Mouse (Mus musculus): Measurements from ENCODE around the gene Lmo7.

The Lmo7 gene

DNA sequence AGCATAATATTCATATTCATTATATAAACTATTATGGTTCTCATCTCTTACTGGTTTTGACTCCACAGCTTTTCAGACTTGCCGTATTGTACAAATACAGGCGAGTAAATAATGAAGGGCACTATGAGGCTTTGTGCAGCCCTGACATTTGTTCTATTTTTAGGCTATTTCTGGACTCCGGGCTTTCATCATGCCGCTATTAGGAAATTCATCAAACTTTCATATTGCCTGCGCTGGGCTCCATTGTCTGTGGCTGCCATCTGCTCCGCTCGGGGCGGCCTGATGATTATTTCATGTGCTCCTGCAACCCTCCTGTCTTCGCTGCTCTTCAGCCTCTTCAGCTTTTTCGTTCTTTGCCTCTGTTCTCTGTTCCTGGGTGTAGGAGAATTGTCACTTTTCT, 50.3 kb downstream of the Lmo7 start:
- no peak for DNase-seq (ENCODE audit: low spot score)

DNA sequence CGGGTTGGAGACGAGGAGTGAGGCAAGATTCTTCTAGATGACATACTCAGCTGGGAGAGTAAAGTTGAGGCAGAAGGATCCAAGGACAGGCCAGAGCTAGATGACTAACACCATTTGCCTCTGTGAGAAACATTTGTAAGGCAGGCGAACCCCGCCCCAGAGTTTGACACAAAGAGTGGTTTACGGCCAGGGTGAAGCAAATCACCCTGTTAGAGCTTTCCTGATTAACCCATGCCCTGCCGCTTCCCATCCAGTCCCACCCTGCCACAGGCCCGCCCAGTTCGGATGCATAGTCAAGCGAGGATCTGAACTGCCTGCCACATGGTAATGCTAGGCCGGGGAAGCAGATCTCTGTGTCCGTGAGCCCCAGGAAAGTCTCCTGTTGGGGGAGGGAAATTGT, 51.5 kb downstream of the Lmo7 start:
- no peak for DNase-seq (ENCODE audit: low spot score)

DNA sequence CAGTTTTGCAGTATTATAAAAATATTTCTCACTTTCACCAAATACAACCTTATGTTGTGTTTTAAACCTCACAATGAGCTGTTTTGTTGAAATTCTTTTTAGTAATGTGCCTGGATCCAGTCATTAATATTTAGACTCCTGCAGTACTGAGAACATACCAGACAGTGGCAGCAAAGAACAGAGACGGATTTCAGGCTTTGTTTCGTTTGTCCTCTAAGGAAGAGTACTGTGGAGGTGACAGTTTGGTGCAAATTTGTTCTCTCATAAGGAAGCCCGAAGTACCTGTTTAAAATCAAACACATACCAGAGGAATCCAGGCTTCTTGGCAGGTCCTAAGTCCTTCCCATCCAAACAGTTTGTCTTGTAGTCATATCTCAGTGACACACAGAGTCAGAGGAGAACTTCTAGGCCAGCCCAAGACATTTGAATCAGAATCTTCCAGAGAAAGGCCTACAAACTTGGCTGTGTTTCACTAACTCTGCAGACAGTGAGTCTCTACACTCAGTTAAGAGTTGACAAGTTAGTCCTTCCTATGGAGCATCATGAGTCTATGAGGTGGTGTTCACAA, 52.3 kb downstream of the Lmo7 start:
- DNase-seq (ENCODE audit: low spot score): no peak

DNA sequence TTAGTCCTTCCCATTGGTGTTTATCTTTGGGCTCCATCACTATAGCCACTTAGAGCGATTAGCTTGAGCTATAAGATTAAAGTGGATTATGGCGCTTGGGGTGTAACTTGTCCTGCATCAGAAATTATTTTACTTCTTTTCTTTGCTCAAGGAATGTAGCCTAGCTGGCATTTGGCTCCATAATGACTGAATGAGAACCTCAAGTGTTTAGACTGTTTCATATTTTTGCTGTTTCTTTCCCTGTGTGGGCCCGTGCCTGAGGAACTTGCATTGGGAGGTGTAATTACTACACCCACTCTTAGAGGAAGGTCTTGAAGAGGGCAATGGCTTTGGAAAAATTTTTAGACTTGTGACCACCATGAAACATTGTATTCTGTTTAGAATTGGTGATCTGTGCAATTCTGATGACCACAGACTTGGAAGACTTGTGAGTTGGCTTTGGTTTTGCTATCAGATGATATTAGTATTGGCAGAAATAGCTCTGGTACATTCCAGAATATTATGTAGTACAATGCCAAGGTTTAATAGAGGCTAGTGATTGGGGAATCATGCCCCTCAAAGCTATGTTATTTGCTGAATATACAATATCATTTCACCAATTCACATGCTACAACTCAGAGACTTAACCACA, 54.7 kb downstream of the Lmo7 start:
- DNase-seq (ENCODE audit: low spot score): no peak

GRCm38 (mm10) chr14:101787903-101788302, 58.1 kb downstream of the Lmo7 start:
- DNase-seq (ENCODE audit: low spot score): no peak

GRCm38 (mm10) chr14:101788475-101788874, 58.7 kb downstream of the Lmo7 start:
- DNase-seq (ENCODE audit: low spot score): no peak

DNA sequence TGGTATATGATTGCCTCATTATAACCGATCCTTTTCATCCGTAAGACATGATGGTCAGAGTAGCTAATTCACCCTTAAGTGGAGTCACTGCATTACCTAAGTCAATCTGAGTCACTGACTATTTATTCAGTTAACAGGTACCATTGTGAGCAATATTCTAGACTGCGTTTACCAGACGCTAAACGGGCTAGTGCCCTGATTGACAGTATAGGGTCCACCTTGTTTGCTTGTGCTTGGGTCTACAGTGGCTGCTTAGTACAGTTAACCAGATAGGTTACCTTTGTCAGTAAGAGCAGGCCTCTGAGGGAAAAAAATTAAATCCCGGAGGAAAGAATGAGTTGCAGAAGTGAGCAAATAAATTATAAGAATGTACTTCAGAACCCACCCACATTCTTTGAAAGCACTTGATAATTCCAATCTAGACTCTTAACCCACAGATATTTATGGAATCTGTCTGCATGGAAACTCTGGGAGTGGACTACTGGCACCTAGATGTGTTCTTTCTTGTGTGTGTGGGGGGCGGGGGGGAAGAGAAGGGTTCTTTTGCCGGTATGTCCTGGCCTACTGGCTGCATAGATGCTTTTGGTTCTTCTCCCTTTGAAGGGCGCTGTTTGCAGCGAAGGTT, 64.9 kb downstream of the Lmo7 start:
- no peak for DNase-seq (ENCODE audit: low spot score)

DNA sequence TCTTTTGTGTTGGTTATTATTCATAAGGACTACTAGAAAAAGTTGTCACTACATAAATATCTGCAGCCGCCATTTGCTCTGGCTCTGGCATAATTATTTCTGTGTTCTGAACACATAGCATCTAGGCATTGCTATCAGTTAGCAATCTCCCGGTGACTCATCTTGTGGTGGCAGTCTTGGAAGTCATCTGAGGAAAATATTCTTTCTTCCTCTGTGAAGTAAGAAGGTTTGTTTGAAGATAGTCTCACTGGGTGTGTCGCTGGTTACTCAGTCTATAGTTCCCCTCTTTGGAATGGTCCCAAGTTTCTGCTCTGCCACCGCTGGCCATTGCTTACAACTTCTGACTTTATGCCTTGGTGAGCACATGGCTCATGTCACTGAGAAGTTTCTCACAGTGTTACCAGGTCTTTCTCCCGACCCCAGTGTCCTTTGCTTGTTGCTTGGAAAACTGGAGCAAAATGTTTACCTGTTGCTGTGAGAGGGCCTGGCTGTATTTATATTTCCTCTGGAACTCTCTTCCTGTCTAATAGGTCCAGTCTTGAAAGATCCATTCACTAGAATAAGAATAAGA, 68.3 kb downstream of the Lmo7 start:
- no peak for DNase-seq (ENCODE audit: low spot score)

GRCm38 (mm10) chr14:101798766-101799165, 69.0 kb downstream of the Lmo7 start:
- DNase-seq (ENCODE audit: low spot score): no peak

DNA sequence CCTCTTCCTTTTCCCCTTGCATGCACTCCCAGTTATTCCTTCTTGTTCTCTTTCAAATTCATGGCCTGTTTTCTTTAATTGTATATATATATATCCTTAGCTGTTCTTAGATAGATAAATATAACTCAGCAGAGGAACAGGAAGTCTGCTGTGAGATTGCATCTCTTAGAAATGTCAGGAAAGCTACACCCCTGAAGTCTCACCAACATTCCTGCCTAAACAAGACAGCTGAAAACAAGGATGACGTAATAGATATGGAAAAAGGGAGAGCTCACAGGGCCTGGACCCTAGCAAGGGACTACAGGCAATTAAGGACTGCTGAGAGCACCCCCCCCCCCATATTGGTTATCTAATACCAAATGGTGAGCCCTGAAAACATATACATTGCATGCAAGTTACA, 71.9 kb downstream of the Lmo7 start:
- DNase-seq (ENCODE audit: low spot score): no peak

DNA sequence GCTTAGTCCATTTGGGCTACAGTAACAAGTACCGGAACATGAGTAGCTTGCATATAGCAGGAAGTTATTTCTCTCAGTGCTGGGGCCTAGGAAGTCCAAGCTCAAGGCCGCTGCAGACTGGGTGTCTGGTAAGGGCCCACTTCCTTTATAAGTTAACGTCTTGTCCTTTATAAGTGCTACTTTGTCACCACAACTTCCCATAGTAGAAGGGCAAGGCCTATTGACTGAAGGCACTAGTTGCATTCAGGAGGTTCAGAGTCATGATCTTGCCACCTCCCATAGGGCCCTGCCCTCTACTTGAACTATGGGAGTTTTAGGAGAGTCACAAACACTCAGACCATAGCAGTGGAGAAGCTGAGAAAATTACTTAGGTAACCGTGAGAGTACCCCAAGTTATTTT, 74.4 kb downstream of the Lmo7 start:
- DNase-seq (ENCODE audit: low spot score): no peak

DNA sequence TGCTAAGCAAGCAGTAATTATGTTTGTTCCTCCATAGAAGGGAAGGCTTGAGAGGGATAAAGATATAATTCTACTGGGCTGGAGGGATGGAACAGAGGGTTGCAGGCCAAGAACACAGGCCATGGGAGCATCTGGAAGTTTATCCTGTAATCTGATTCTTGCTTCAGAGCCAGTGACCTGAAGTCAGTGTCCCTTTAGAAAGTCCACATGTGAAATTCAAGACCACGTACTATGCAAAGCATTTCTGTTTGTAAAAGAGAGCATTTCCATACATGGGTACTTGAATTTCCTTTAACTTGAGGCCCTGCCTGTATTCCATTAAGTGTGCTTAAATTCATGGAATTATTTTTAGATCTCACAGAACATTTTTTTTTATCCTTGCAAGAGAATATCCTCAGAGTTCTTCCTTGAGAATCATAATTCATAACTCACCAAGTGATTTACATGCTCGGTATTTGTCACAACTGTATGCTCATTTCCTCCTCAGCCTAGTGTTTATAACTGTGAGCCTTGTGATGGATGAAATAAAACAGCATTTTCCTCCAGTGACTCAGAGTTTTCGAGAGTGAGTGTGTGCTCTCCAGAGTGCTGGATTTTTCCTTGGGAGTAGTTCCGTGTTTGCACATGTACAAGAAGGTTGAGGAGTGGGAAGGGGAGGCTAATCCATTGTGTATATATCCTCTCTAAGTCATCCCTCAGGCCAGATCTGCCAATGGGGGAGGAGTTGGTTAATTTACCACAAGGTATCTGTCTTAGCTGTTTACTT, 75.0 kb downstream of the Lmo7 start:
- DNase-seq (ENCODE audit: low spot score): no peak

DNA sequence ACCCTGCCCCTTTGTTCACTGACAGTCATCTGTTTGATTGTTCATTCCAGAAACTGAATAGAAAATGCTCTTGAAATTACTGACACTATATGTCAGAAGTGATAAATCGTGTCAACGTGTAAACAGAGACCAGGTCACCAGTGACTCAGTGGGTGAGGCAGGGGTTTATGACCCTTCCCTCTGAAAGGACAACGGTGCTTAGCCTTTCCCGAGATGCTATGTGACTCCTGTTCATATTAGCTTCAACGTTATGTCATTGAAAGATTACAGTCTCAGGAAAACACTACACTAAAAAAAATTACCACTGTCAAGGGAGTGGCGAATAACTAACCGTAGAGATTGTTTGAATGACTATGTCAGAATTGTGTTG, 75.6 kb downstream of the Lmo7 start:
- DNase-seq (ENCODE audit: low spot score): no peak

DNA sequence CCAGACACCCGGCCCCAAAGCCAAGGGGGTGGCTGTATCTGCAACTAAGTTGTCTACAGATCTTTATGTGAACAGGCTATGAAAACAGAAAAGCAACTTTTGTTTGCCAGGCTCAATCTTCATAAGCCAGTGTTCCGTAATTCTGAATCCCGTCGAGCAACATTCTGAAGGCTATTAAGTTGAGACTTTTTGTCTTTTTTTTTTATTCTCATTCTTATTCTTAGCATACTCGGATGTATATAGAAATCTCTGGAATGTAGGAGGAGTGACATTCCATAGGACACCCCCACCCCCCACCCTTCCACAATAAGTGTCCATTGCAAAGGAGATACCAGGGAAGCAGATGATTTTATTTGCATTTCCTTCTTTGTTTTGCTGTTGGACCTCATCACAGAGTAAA, 76.3 kb downstream of the Lmo7 start:
- no peak for DNase-seq (ENCODE audit: low spot score)

- DNase-seq (ENCODE audit: low spot score): no peak
These were observed 76.8 kb downstream of the Lmo7 start for GRCm38 (mm10) chr14:101806607-101807006.

DNA sequence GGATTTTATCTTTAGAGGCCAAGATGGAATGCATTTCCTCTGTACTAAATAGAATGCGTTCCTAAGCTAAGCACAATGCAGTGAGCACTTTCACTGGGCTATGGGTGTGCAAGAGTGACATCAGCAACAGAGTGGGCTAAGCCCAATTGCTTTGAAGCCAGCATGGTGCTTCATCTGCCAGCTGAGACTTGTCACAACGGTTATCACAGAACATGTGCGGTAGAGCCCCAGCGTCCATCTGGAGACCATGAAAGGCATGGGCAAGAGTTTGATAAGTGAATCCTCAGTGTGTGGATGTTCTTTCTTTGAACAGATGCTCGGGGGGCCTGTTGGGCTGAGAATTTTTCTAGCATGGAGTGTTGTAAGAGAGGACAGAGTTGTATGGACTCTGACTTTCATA, 86.7 kb downstream of the Lmo7 start:
- DNase-seq (ENCODE audit: low spot score): no peak

- no peak for DNase-seq (ENCODE audit: low spot score)
These were observed 92.6 kb downstream of the Lmo7 start for GRCm38 (mm10) chr14:101822390-101822789.

- no peak for DNase-seq (ENCODE audit: low spot score)
These were observed 93.1 kb downstream of the Lmo7 start for GRCm38 (mm10) chr14:101822871-101823270.

- DNase-seq (ENCODE audit: low spot score): no peak
These were observed 99.9 kb downstream of the Lmo7 start for GRCm38 (mm10) chr14:101829676-101830075.

- DNase-seq (ENCODE audit: low spot score): no peak
These were observed 100.4 kb downstream of the Lmo7 start for GRCm38 (mm10) chr14:101830116-101830515.

GRCm38 (mm10) chr14:101834109-101834508, 104.4 kb downstream of the Lmo7 start:
- no peak for DNase-seq (ENCODE audit: low spot score)

- DNase-seq (ENCODE audit: low spot score): no peak
These were observed 106.6 kb downstream of the Lmo7 start for GRCm38 (mm10) chr14:101836401-101836800.

- DNase-seq (ENCODE audit: low spot score): no peak
These were observed 107.4 kb downstream of the Lmo7 start for GRCm38 (mm10) chr14:101837176-101837575.

Data from ovary, adult 18-20 months (tissue).